Mouse (Mus musculus) intestine, embryonic 16.5 days (tissue): ENCODE measurements around the gene Ppp1r3g. TPM values are rescaled to one million over a fixed set of nuclear protein-coding genes. Genes with fewer than 3 reads are reported as not detected.

Source experiments
- ATAC-seq: fragments of 200-750 bp; cut with Nextera tagmentation; 2 replicates; pipeline ENCODE4 v1.8.0; 2017; ENCODE audit warnings: moderate TSS enrichment, moderate library complexity
- H3K27ac ChIP-seq: fragments of 300-500 bp; sonication (generic); 2 replicates; pipeline ENCODE4 v1.5.1; 2014; ENCODE audit warnings: mild to moderate bottlenecking, low read length
- H3K27me3 ChIP-seq: fragments of 300-500 bp; sonication (generic); replicated peaks from 2 replicates; pipeline ENCODE4 v1.6.1; 2014; ENCODE audit warnings: low read length, control low read depth, mixed read lengths; ENCODE audit not compliant: control insufficient read depth, insufficient read depth
- H3K36me3 ChIP-seq: fragments of 300-500 bp; sonication (generic); 2 replicates; pipeline ENCODE4 v1.6.1; 2014; ENCODE audit warnings: low read length, control low read depth; ENCODE audit not compliant: control insufficient read depth, insufficient read depth
- H3K4me1 ChIP-seq: fragments of 300-500 bp; sonication (generic); 2 replicates; pipeline ENCODE4 v1.6.1; 2014; ENCODE audit warnings: low read length, control low read depth, mixed read lengths; ENCODE audit not compliant: control insufficient read depth, insufficient read depth
- H3K4me2 ChIP-seq: fragments of 300-500 bp; sonication (generic); 2 replicates; pipeline ENCODE4 v1.6.1; 2014; ENCODE audit warnings: low read depth, low read length, control low read depth
- H3K4me3 ChIP-seq: fragments of 300-500 bp; sonication (generic); 2 replicates; pipeline ENCODE4 v1.5.1; 2014; ENCODE audit warnings: mild to moderate bottlenecking, low read length
- H3K9ac ChIP-seq: fragments of 300-500 bp; sonication (generic); 2 replicates; pipeline ENCODE4 v1.6.1; 2014; ENCODE audit warnings: low read depth, low read length
- H3K9me3 ChIP-seq: fragments of 300-500 bp; sonication (generic); 2 replicates; pipeline ENCODE4 v1.6.1; 2016; ENCODE audit warnings: low read length, control low read depth; ENCODE audit not compliant: control insufficient read depth
- WGBS: fragments of 180-500 bp; shearing (Covaris S2); extraction: QIAGEN DNeasy Blood & Tissue Kit; methylation state at CpG from one replicate; pipeline ENCODE4 v1.1.7; 2014; 5-methylcytosine and 5-hydroxymethylcytosine counted together
- polyA plus RNA-seq: library from polyadenylated mRNA; unstranded; fragments of >200 nt; fragmentation: Nextera tagmentation; extraction: Ambion mirVana; gene quantifications from 2 replicates; pipeline ENCODE4 v1.2.1, GENCODE M21; 2015

The Ppp1r3g gene
- polyA plus RNA-seq, 1 experiment from 2014 or later, result 0.48 TPM

DNA sequence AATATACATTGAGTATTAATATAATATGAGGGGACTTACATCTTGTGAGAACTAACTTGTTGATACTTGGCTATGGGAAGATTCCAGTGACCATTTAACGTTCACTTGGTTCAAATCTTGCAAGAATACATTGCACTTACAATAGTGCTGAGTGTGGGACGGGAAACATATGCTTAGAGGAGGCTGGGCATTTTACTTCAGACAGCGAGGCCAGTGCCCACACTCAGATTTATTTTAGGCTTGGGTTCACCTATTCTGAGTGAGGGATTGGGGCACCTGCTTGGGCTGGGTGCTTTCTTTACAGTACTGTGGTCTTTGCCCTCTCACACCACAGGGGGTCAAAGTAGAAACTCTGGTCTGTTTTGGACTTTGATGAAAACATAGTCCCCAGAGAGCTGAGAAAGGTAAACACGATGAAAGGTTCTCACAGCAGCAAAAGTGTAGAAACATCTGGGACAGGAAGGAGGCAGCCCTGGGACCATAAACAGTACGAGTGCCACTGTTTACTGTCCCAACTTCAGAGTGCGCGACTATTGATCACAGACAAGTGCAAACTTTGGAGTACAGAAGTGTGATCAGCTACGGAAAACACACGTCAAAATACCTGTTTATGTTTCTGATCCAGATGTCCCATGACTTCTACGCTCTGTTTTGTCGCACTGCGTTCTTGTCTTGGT, 890 bp downstream of the Ppp1r3g start:
- Histone ChIP-seq H3K4me1 (no peaks in the 10 kb centered on the region), H3K9me3 (no peaks in the 10 kb centered on the region), H3K4me2 (no peak overlapping the region), H3K27me3 (no peaks in the 10 kb centered on the region), H3K4me3 (no peak overlapping the region), H3K36me3 (no peaks in the 10 kb centered on the region), H3K9ac (no peak overlapping the region), H3K27ac (no peak overlapping the region)
- no peak for ATAC-seq
- 69% methylated on average over 12 of the region's 12 CpGs for WGBS

DNA sequence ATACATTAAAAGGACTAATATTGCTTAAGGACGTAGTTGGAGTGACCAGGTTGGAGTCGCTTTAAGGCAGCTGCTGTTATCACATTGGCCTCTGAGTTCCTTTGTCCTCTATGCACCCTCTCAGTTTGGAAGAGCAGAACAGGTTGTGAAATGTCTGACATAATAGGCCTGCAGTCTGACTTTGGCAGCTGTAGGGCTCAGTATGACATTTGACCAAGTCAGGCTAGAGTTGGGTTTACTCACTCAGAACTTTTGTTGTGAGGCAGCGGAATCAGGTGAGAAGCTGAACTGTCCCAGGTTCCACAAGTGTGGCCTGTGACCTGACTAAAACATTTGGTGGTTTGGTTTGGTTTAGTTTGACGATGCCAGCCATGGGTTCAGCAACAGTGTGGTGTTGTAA, 4.9 kb downstream of the Ppp1r3g start:
- no peak overlapping the region for H3K9ac ChIP-seq
- no peaks in the 10 kb centered on the region for H3K9me3 ChIP-seq
- no peak for ATAC-seq
- H3K36me3 ChIP-seq, result no peaks in the 10 kb centered on the region
- no peak overlapping the region for H3K4me2 ChIP-seq
- 90% methylated on average over 4 of the region's 4 CpGs for WGBS
- H3K4me3 ChIP-seq, result no peak overlapping the region
- no peak overlapping the region for H3K27ac ChIP-seq
- no peaks in the 10 kb centered on the region; the same call in 1 of the 2 replicates for H3K27me3 ChIP-seq
- no peaks in the 10 kb centered on the region; the same call in 1 of the 2 replicates for H3K4me1 ChIP-seq

DNA sequence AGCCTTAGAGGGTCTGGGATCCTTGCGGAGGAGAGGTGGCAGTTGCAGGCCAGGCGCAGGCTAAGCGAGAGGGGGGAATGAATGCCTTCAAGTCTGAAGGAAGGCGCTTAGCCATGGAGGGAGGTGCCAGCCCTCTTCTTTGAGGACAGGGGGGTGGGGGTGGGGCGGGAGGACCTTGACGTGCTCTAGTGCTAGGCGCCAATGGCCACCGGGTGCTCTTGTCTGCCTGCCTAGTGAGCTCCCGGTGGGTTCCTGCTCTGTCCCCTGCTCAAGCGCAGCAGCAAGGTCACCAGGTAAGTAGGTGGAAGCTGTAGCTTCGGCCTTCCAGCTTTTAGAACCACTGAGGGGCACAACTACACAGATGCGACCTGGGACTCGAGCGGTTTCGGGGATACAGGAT, 9.1 kb downstream of the Ppp1r3g start:
- Histone ChIP-seq H3K4me3 (peak overlapping the region; percentile 68), H3K27me3 (peaks cover 5% of the 10 kb centered on the region; the same call in 1 of the 2 replicates), H3K9ac (peak overlapping the region; percentile 68; the same call in 1 of the 2 replicates), H3K9me3 (no peaks in the 10 kb centered on the region), H3K36me3 (no peaks in the 10 kb centered on the region), H3K27ac (no peak overlapping the region), H3K4me2 (peak overlapping the region; percentile 100), H3K4me1 (peaks cover 9% of the 10 kb centered on the region)
- peak; percentile 39; the same call in 1 of the 2 replicates for ATAC-seq
- WGBS, result 9% methylated on average over 15 of the region's 15 CpGs

GRCm38 (mm10) chr13:35968131-35968718, 9.6 kb downstream of the Ppp1r3g start:
- H3K4me1 ChIP-seq, result peaks cover 9% of the 10 kb centered on the region
- 1% methylated on average over 37 of the region's 38 CpGs for WGBS
- peak overlapping the region; percentile 68 for H3K9ac ChIP-seq
- peak; percentile 63 for ATAC-seq
- no peak overlapping the region for H3K27ac ChIP-seq
- peak overlapping the region; percentile 68 for H3K4me3 ChIP-seq
- no peaks in the 10 kb centered on the region for H3K36me3 ChIP-seq
- H3K9me3 ChIP-seq, result no peaks in the 10 kb centered on the region
- peaks cover 5% of the 10 kb centered on the region; the same call in 1 of the 2 replicates for H3K27me3 ChIP-seq
- H3K4me2 ChIP-seq, result peak overlapping the region; percentile 100

- under 1% methylated on average over 57 of the region's 57 CpGs for WGBS
These were observed 10.2 kb downstream of the Ppp1r3g start for GRCm38 (mm10) chr13:35968719-35969430.

GRCm38 (mm10) chr13:35969431-35969721, 10.7 kb downstream of the Ppp1r3g start:
- peak overlapping the region; percentile 68 for H3K4me3 ChIP-seq
- peaks cover 5% of the 10 kb centered on the region; the same call in 1 of the 2 replicates for H3K27me3 ChIP-seq
- H3K4me1 ChIP-seq, result peaks cover 9% of the 10 kb centered on the region
- no peak overlapping the region for H3K27ac ChIP-seq
- H3K9me3 ChIP-seq, result no peaks in the 10 kb centered on the region
- peak overlapping the region; percentile 100 for H3K4me2 ChIP-seq
- no peak; the same call in 1 of the 2 replicates for ATAC-seq
- H3K9ac ChIP-seq, result peak overlapping the region; percentile 68
- H3K36me3 ChIP-seq, result no peaks in the 10 kb centered on the region
- under 1% methylated on average over 18 of the region's 18 CpGs for WGBS

More at GRCm38 (mm10) chr13:35968719-35969430, 10.2 kb downstream of the Ppp1r3g start:
- H3K9ac ChIP-seq, result peak overlapping the region; percentile 68
- no peaks in the 10 kb centered on the region for H3K9me3 ChIP-seq
- peak overlapping the region; percentile 100 for H3K4me2 ChIP-seq
- peak overlapping the region; percentile 68 for H3K4me3 ChIP-seq
- H3K4me1 ChIP-seq, result peaks cover 9% of the 10 kb centered on the region
- peaks cover 5% of the 10 kb centered on the region; the same call in 1 of the 2 replicates for H3K27me3 ChIP-seq
- peak; percentile 82 for ATAC-seq
- H3K36me3 ChIP-seq, result no peaks in the 10 kb centered on the region
- no peak overlapping the region for H3K27ac ChIP-seq

DNA sequence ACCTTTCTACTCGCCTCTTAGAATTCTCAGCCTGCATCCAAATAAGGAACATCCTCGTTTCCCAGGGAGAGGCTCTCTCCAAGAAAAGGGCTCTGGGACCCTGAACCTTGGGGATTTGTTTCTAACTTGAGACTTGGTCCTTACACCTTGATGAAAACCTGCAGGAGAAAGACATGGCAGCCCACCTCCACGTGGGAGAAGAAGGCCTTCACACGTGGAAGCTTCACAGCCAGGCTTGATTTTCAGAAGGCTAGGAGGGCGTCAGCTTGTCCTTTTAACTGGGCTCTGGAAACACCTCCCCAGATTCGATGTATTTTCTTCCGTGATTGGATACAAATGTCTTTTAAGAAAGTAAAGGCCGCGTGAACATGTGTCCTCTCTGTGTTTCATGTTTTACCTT, 11.2 kb downstream of the Ppp1r3g start:
- Histone ChIP-seq H3K4me3 (peak overlapping the region; percentile 68), H3K27me3 (peaks cover 5% of the 10 kb centered on the region; the same call in 1 of the 2 replicates), H3K36me3 (no peaks in the 10 kb centered on the region), H3K4me1 (peaks cover 9% of the 10 kb centered on the region), H3K4me2 (peak overlapping the region; percentile 100; the same call in 1 of the 2 replicates), H3K27ac (no peak overlapping the region), H3K9ac (0 out of 2 replicates have a peak overlapping the region, but pooled peaks have one; percentile 68), H3K9me3 (no peaks in the 10 kb centered on the region)
- no peak for ATAC-seq
- WGBS, result 41% methylated on average over 9 of the region's 9 CpGs

DNA sequence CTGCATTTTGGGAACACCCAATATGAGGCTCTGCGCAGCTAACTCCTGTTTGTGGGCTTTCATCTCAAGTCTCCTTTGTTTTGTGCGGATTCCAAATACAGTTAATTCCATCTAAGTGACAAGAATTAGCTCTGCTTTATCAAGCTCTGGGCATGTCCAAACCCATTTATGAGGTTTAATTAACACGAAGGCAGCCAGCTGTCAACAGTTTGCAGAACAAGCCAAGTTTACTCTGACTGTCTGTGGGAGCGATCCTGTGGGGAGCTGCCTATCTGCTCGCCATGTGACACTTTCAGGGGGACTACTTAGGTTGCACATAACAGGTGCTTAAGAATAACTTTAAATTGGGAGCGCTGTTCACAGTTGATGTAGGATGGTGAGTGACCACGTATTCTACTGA, 18.3 kb downstream of the Ppp1r3g start:
- Histone ChIP-seq H3K9me3 (no peaks in the 10 kb centered on the region), H3K36me3 (0 out of 2 replicates have a peak, but pooled peaks cover 3% of the 10 kb centered on the region), H3K27me3 (no peaks in the 10 kb centered on the region), H3K4me1 (no peaks in the 10 kb centered on the region), H3K4me3 (no peak overlapping the region), H3K27ac (no peak overlapping the region), H3K9ac (no peak overlapping the region), H3K4me2 (no peak overlapping the region)
- 95% methylated on average over 7 of the region's 7 CpGs for WGBS
- ATAC-seq, result no peak

- WGBS, result 60% methylated on average over 4 of the region's 4 CpGs
- H3K4me2 ChIP-seq, result no peak overlapping the region
- H3K36me3 ChIP-seq, result 0 out of 2 replicates have a peak, but pooled peaks cover 3% of the 10 kb centered on the region
- H3K4me3 ChIP-seq, result no peak overlapping the region
- no peaks in the 10 kb centered on the region for H3K27me3 ChIP-seq
- no peaks in the 10 kb centered on the region for H3K4me1 ChIP-seq
- no peak overlapping the region for H3K27ac ChIP-seq
- no peak overlapping the region for H3K9ac ChIP-seq
- no peak for ATAC-seq
- H3K9me3 ChIP-seq, result no peaks in the 10 kb centered on the region
These were observed 21.8 kb downstream of the Ppp1r3g start for GRCm38 (mm10) chr13:35980471-35980870.
